Mouse (Mus musculus) T-helper 17 cell (primary cell): ENCODE data around the gene Ifnb1.

Experiments
- in situ Hi-C, 2 experiments: fragments of 300-600 bp; cut with MboI, MseI; formaldehyde crosslinking; loops; 1 replicate in 1 of 2; 2 replicates in 1 of 2; pipeline ENCODE4 v1.15.1; 2025; ENCODE audit warnings: high pct_unique_total_duplicates in 2 of 2

Ifnb1 gene

DNA sequence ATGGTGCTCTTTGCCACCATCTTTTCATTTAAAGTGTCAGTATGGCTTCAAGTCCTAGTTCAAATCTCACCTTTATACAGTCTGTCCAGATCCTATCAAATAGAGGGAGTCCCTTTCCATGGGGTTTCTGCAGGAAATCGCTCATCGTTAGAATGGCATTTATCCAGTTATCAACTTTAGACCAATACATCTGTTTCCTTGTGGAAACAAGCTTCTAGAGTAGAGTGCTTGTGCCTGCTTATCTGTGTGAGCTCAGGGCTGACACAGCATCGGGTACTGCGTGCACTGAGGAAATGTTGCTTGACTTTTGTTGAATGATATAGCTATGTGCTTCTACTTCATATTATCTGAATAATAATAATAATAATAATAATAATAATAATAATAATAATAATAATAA lies 8.8 kb downstream of the Ifnb1 start:
- in situ Hi-C loops = loop anchor here in 1 of 2 experiments (5.0 kb wide), 1 partner anchor 41 kb away; no protein-coding TSS in a partner anchor

DNA sequence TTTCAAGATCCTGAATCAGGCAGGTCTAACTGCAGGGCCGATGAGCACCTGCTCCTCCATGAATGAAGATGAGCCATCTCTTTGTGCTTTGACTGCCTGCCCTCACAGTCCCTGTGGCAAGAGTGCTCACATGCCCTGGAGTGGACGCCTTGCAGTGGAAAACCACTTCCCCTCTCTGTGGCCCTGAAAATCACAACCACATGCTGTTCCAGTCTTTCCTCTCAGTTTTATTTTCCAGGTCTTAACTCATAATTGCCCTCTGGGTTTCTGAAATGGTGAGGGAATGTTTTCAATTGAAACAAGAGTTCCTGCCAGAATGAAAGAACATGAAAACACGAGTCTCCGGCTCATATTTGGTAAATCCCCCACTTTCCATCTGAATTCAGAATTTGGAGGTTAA lies 18.8 kb downstream of the Ifnb1 start:
- in situ Hi-C loops = loop anchor here in 1 of 2 experiments (10.0 kb wide), 1 partner anchor 1119 kb away; no protein-coding TSS in a partner anchor

DNA sequence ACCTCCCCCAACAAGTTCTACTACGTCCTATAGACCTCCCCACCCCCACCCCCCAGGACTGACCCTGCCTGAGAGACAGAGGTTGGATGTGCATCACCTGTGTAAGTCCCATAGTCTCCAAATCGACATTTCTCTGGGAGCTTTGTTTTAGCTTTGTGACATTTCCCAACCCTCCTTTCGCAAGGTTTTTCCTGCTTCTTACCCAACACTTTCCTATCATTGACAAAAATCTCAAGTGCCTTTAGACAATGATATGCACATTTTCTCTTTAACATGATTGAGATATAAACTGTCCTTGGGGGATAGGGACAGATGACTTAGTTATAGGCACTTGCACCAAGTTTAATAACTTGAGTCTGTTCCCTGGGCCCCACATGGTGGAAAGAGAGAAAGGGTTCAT lies 21.3 kb downstream of the Ifnb1 start:
- in situ Hi-C loops = loop anchor here in 1 of 2 experiments (10.0 kb wide), 1 partner anchor 1116 kb away; no protein-coding TSS in a partner anchor

DNA sequence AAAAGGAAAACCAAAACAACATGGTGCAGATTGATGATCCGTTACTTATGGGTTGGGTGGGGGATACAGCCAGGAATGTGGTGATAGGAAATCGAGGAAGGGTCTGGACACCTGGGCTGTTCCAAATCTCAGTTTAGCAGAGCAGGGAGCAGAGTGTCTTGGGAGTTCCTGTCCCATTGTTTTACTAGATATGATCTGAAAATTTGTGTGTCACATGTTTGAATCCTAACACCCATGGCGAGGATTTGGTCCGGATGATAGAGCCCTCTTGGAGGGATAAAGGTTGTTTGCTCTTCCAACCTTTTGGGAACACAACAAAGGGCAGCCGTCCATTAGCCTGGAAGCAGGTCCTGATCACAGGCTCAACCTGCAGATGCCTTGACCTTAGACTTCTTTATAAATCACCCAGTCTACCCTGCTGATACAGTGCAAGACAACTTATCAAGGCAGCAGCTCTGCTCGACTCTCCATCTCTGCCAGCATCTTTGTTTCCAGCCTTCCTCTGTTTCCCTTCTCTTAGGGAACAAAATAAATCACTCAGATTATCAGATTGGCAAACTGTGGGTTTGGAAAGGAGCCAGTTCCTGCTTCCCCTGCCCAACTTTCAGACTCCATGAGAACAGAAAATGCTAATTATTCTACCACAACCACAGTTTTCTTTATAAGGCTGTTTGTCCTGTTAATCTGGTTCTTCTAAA lies 26.1 kb downstream of the Ifnb1 start:
- in situ Hi-C loops = no loop called here

DNA sequence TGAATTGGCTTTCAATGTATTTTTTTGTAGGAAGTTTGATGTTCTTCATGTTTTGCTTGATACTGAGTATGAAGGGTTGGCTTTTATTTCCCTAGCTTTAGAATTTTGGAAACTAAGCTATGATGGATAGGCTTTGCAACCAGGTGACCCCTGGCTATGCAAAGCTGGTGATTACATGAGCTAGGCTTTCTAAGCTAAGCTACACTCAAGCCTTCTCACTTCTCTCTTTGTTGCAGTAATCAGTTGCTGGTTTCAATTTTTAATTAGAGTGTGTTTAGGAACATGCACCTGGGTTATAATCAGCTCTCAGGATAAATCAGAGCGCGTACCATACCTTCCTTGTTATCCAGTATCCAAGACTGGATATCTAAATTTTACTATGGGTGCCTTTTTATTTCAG lies 33.0 kb downstream of the Ifnb1 start:
- in situ Hi-C loops = no loop called here

DNA sequence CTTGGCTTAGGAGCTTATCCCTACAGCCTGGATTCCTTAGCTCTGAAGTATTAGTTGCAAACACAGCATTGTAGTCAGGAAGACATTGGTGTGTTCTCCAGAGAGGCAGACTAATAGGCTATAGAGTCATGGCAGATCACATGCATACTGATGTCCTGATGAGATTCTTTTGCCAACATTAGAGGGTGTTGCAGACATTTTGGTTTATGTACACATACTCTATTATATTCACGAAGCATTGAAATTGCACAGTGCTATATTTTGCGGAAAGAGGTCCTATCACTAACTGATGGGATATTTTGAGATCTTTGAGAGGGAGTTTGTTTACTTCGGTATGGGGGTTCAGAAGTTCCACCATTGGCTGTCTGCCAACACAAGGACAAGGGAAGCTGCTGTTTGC lies 34.5 kb downstream of the Ifnb1 start:
- in situ Hi-C loops = no loop called here

DNA sequence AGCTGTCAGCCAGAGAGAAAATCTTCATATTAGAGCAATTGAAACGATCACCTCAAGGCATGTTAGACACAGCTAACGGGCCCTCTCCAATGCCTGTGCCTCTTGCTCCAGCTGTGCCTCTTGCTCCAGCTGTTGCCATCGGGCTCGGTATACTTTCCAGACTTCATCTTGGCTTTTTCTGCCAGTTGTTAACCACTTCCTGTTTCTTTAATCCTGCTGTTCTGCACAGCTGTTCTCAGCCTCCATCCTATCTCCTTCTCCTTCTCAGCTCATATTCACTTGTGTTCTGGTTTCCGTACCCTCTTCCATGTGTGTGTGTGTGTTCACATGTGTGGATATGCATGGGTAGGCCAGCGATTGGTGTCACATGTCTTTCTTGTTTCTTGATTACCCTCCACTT lies 42.4 kb downstream of the Ifnb1 start:
- in situ Hi-C loops = no loop called here

DNA sequence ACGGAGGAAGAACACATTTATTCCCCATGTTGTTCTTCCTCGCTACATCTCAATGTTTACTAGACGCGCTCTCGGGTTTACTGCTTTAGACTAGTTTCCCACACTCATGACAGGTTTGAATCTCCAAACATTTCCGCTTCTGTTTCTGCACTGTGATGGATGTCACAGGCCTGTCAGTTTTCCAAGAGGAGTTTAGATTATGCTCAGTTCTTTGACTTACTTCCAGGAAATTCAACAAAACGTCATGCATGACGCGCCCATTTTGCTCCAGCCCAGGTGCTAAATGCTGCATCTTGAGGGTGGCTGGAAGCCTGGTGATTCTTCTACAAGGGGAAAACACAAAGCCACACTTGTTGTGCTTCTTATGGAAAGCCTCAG lies 43.8 kb downstream of the Ifnb1 start:
- in situ Hi-C loops = no loop called here

DNA sequence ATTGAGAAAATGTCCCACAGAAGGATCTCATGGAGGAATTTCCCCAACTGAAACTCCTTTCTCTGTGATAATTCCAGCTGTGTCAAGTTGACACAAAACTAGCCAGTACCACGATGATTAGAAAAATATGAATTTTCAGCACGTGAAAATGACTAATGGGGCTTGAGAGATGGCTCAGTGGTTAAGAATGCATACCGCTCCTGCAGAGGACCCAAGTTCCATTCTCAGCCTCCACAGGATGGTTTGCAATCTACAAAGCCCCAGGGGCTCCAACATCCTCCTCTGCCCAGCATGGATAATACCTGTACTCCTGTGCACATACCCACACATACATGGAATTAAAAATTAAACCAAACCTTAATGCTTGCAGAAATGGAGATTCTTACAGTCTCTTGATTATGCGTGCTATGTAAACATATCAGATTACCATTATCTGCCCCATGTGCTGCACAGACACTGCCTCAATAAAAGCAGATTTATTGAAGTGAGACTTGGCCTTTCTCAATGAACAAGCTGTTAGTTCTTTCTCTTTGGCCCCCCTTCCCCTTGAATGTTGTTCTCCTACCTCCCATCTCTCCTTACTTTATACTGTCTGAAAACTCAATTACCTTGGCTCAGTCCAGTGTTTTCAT lies 44.3 kb downstream of the Ifnb1 start:
- in situ Hi-C loops = no loop called here

DNA sequence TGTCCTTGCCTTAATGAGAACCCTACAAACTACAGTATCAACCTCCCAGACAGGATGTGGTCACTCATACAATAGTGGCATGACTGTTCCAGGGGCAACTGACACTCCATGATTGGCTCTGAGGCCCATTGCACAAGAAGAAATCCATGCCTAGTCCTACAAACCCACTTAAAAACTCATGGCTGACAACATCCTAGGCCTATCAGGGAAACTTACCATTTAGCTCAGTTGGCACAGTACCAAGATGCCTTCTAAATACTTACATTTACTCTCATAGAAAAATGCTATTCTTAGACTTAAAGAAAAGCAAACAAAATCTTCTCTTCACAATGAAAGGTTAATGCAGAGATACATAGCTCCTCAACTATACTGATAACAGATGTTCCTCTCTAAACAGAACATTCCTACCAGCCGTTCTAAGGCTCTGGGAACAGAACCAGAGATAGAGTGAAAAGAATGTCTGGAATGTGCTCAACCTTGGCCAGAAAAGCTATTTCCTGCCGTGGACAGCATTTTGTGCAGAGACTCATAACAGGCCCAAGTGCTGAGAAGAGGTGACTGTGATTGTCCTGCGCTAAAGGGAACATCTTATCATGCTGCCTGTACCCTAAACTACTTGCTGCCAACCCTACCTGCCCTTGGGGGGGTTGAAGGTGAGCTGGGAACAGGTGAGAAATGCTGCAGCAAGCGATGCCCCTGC lies 45.9 kb downstream of the Ifnb1 start:
- in situ Hi-C loops = no loop called here

DNA sequence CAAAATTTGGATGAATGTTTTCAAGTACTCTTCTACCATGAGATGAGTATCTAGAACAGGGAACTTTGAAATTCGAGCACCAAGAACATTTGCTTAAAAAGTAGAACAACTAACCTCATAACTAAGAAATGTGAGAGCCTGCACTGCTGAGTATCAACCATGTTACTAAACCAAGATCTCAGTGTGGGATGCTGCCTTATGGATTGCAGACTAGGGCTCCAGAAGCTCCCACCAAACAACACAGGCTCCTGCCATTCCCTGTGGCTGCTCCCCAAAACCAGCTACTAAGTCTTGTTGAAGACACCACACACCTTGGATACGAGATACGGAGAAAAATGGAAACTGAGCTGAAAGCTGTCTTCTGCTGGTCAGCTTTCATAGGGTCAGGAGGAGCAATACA lies 46.5 kb downstream of the Ifnb1 start:
- in situ Hi-C loops = no loop called here
